Mouse (Mus musculus): Measurements from ENCODE around the gene Cish. TPM values are rescaled to one million over a fixed set of nuclear protein-coding genes. Genes with fewer than 3 reads are reported as not detected.
A peak's percentile ranks its signal among the peaks of the same experiment; 100 is the strongest.

Cish gene
- polyA plus RNA-seq, 1 experiment, result 0.64 TPM

DNA sequence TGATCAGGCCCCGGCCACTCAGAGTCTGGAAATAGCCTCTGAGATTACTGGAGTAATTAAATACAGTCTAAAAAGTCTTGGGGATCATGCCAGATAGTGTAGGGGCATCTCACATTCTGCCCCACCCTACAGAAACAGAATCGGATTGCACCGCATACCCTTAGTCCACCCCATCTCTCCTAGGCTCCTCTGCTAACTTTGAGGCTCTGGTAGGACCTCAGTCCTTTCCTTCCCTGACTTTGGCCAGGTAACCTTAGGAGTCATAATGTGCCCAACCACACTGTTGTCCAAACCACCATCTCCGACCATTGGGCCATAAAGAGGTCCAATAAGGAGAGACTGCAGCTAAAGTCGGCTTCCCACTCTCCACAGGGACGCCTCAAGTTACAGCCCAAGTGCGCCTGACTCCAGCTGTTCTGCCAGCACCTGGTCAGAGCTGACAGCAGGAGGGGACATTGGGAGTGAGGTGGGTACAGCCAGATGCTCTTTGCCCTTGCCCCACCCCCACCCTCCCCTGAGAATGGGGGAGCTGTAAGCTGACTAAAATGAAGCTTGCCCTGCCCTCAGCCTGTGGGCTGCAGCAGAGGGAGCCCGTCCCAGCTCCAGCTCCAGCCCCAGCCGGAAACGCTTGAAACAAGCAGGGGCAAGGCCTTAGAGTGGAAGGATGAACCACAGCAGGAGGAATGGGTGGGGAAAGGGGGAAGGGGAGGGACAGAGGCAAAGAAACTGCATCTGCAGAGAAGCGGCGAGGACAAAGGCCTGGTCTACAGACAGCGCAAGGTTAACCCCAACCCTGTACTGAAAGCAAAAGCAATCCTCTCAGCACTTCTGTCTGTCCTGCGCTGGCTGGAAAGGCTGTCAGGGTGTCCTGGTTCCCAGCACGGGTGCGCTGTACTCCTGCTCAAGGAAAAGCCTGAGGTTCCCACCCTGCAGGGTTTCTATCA, 16.2 kb upstream of the Cish start:
- Histone ChIP-seq H3K4me3 (no peak overlapping the region), H3ac (ENCODE audit: control insufficient read depth, insufficient read length) (no peak overlapping the region), H3K79me2 (ENCODE audit: control insufficient read depth, insufficient read depth) (no peaks in the 10 kb centered on the region), H3K36me3 (ENCODE audit: control insufficient read depth, insufficient read depth) (no peaks in the 10 kb centered on the region), H3K27me3 (ENCODE audit: control insufficient read depth, insufficient read depth, insufficient read length) (no peaks in the 10 kb centered on the region), H3K4me2 (ENCODE audit: low read depth) (peak overlapping the region; percentile 34)
- TF ChIP-seq USF1 (IDR thresholded peaks at IDR 0.05; ENCODE audit: low read depth), result no peak
- peak; percentile 19 to 90 (median 80) for TF ChIP-seq MYOD1 (IDR thresholded peaks at IDR 0.05; ENCODE audit: control insufficient read depth in 1 of 3, insufficient read length in 2 of 3, low read depth in 2 of 3)
- no peak for TF ChIP-seq POLR2A (IDR thresholded peaks at IDR 0.05; ENCODE audit: insufficient read length, low read depth)
- TF ChIP-seq CEBPB (IDR thresholded peaks at IDR 0.05; ENCODE audit: insufficient read depth, poor library complexity, severe bottlenecking), result no peak
- peak; percentile 44 to 75 (median 69) for TF ChIP-seq MYOG (IDR thresholded peaks at IDR 0.05; ENCODE audit: control insufficient read depth in 1 of 3, insufficient read depth in 1 of 3, insufficient read length in 2 of 3, low read depth in 2 of 3)
- no peak for TF ChIP-seq MAX (IDR thresholded peaks at IDR 0.05; ENCODE audit: low read depth)
- no peak for TF ChIP-seq E2F4 (IDR thresholded peaks at IDR 0.05; ENCODE audit: insufficient read depth)
- TF ChIP-seq POLR2AphosphoS2 (IDR thresholded peaks at IDR 0.05; ENCODE audit: insufficient read length, low read depth), result no peak
- no peak for TF ChIP-seq SRF (IDR thresholded peaks at IDR 0.05; ENCODE audit: control insufficient read depth, insufficient read length, low read depth)
- TF ChIP-seq REST (IDR thresholded peaks at IDR 0.05; ENCODE audit: insufficient read depth, insufficient read length), result no peak

DNA sequence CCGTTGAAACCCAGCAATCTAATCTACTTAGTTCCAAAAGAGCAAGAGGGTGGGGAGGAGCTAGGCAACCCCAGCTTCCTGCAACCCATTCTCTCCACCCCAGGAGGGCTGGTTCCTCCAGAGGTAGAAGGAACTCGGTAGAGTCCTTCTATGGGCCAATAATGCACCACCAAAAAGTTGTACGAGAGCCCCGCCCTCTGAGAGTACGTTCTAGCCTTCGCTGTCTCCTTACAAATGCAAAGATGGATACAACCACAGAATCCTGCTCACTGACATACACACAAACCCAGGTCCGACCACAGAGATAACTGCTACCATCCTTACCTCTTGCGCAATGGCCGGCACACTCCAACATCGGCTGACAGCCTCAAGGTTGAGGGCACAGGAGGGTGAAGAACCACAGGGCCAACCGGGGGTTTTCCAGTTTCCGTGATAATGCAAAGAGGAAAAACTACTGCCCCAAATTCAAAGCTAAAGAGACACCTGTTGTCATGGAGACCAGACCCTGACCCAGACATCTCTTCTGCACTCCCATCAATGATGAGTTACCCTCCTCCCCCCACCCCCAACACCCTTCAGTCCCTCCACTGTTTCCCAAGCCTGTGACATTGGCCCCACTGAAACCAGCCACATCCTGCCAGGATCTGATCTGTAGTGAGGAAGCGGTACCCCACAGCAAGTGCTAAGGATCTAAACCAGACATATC, 15.4 kb upstream of the Cish start:
- Histone ChIP-seq H3K4me3 (no peak overlapping the region), H3ac (ENCODE audit: control insufficient read depth, insufficient read length) (no peak overlapping the region), H3K36me3 (ENCODE audit: control insufficient read depth, insufficient read depth) (no peaks in the 10 kb centered on the region), H3K27me3 (ENCODE audit: control insufficient read depth, insufficient read depth, insufficient read length) (no peaks in the 10 kb centered on the region), H3K4me2 (ENCODE audit: low read depth) (no peak overlapping the region), H3K79me2 (ENCODE audit: control insufficient read depth, insufficient read depth) (no peaks in the 10 kb centered on the region)
- TF ChIP-seq SRF (IDR thresholded peaks at IDR 0.05; ENCODE audit: control insufficient read depth, insufficient read length, low read depth) (no peak), TCF3 (IDR thresholded peaks at IDR 0.05; ENCODE audit: insufficient read length, low read depth) (no peak), MAX (IDR thresholded peaks at IDR 0.05; ENCODE audit: low read depth) (no peak), MYOG (IDR thresholded peaks at IDR 0.05; ENCODE audit: control insufficient read depth in 1 of 3, insufficient read depth in 1 of 3, insufficient read length in 2 of 3, low read depth in 2 of 3) (no peak), CEBPB (IDR thresholded peaks at IDR 0.05; ENCODE audit: insufficient read depth, poor library complexity, severe bottlenecking) (no peak), USF1 (IDR thresholded peaks at IDR 0.05; ENCODE audit: low read depth) (no peak), POLR2A (IDR thresholded peaks at IDR 0.05; ENCODE audit: insufficient read length, low read depth) (no peak), E2F4 (IDR thresholded peaks at IDR 0.05; ENCODE audit: insufficient read depth) (no peak), REST (IDR thresholded peaks at IDR 0.05; ENCODE audit: insufficient read depth, insufficient read length) (no peak), POLR2AphosphoS2 (IDR thresholded peaks at IDR 0.05; ENCODE audit: insufficient read length, low read depth) (no peak), TCF12 (IDR thresholded peaks at IDR 0.05; ENCODE audit: insufficient read depth, poor library complexity, severe bottlenecking) (no peak), MYOD1 (IDR thresholded peaks at IDR 0.05; ENCODE audit: control insufficient read depth in 1 of 3, insufficient read length in 2 of 3, low read depth in 2 of 3) (no peak)

GRCm38 (mm10) chr9:107281241-107281987, 14.4 kb upstream of the Cish start:
- no peak for TF ChIP-seq SRF (IDR thresholded peaks at IDR 0.05; ENCODE audit: control insufficient read depth, insufficient read length, low read depth)
- no peak overlapping the region for H3K4me3 ChIP-seq
- no peaks in the 10 kb centered on the region for H3K79me2 ChIP-seq (ENCODE audit: control insufficient read depth, insufficient read depth)
- no peak overlapping the region for H3ac ChIP-seq (ENCODE audit: control insufficient read depth, insufficient read length)
- no peaks in the 10 kb centered on the region for H3K27me3 ChIP-seq (ENCODE audit: control insufficient read depth, insufficient read depth, insufficient read length)
- H3K36me3 ChIP-seq (ENCODE audit: control insufficient read depth, insufficient read depth), result no peaks in the 10 kb centered on the region
- H3K4me2 ChIP-seq (ENCODE audit: low read depth), result no peak overlapping the region

DNA sequence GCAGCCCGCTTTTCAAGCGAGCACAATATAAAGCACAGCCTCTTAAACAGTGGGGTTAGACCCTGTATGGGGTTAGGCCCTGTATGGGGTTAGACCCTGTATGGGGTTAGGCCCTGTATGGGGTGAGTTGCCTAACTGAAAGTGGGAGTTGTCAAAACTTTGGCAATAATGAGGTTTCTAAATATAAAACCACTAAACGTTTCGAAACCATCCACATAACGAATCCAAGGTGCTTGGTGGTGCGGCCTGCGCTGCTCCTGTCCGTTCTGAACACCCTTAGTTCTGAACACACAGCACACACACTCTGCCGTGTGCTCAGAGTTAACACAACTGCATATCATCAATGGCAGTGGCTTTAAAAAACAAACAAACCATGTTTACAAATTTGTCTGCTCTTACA, 12.9 kb upstream of the Cish start:
- no peak overlapping the region for H3K4me3 ChIP-seq
- no peak overlapping the region for H3K4me2 ChIP-seq (ENCODE audit: low read depth)
- no peak overlapping the region for H3ac ChIP-seq (ENCODE audit: control insufficient read depth, insufficient read length)
- no peak for TF ChIP-seq USF1 (IDR thresholded peaks at IDR 0.05; ENCODE audit: low read depth)
- TF ChIP-seq TCF3 (IDR thresholded peaks at IDR 0.05; ENCODE audit: insufficient read length, low read depth), result no peak
- TF ChIP-seq POLR2A (IDR thresholded peaks at IDR 0.05; ENCODE audit: insufficient read length, low read depth), result no peak
- no peak for TF ChIP-seq MYOG (IDR thresholded peaks at IDR 0.05; ENCODE audit: control insufficient read depth in 1 of 3, insufficient read depth in 1 of 3, insufficient read length in 2 of 3, low read depth in 2 of 3)
- TF ChIP-seq CEBPB (IDR thresholded peaks at IDR 0.05; ENCODE audit: insufficient read depth, poor library complexity, severe bottlenecking), result no peak
- no peak for TF ChIP-seq REST (IDR thresholded peaks at IDR 0.05; ENCODE audit: insufficient read depth, insufficient read length)
- TF ChIP-seq MYOD1 (IDR thresholded peaks at IDR 0.05; ENCODE audit: control insufficient read depth in 1 of 3, insufficient read length in 2 of 3, low read depth in 2 of 3), result no peak
- no peak for TF ChIP-seq SRF (IDR thresholded peaks at IDR 0.05; ENCODE audit: control insufficient read depth, insufficient read length, low read depth)
- no peak for TF ChIP-seq E2F4 (IDR thresholded peaks at IDR 0.05; ENCODE audit: insufficient read depth)
- no peak for TF ChIP-seq POLR2AphosphoS2 (IDR thresholded peaks at IDR 0.05; ENCODE audit: insufficient read length, low read depth)
- no peak for TF ChIP-seq MAX (IDR thresholded peaks at IDR 0.05; ENCODE audit: low read depth)
- no peak for TF ChIP-seq TCF12 (IDR thresholded peaks at IDR 0.05; ENCODE audit: insufficient read depth, poor library complexity, severe bottlenecking)
- H3K79me2 ChIP-seq (ENCODE audit: control insufficient read depth, insufficient read depth), result no peaks in the 10 kb centered on the region
- H3K27me3 ChIP-seq (ENCODE audit: control insufficient read depth, insufficient read depth, insufficient read length), result no peaks in the 10 kb centered on the region
- H3K36me3 ChIP-seq (ENCODE audit: control insufficient read depth, insufficient read depth), result no peaks in the 10 kb centered on the region

All from myocyte (in vitro differentiated cells).